Mouse (Mus musculus): Measurements from ENCODE around the gene Rsad2. TPM values are rescaled to one million over a fixed set of nuclear protein-coding genes. Genes with fewer than 3 reads are reported as not detected.

Rsad2 gene
- polyA plus RNA-seq, 1 experiment from 2014 or later, result 1.1 TPM

GRCm38 (mm10) chr12:26470042-26470409 lies 13.8 kb upstream of the Rsad2 start:
- WGBS, result 27% methylated on average over 6 of the region's 6 CpGs
- Histone ChIP-seq H3K9me3 (no peaks in the 10 kb centered on the region), H3K27me3 (replicated peaks) (no peaks in the 10 kb centered on the region), H3K4me3 (replicated peaks) (peak overlapping the region; percentile 75), H3K36me3 (no peaks in the 10 kb centered on the region), H3K4me2 (replicated peaks) (peak overlapping the region; percentile 98), H3K27ac (no peak overlapping the region), H3K4me1 (replicated peaks) (peaks cover 4% of the 10 kb centered on the region; the same call in 1 of the 2 replicates), H3K9ac (peak overlapping the region; percentile 78)
- ATAC-seq, result no peak; the same call in 1 of the 2 replicates

DNA sequence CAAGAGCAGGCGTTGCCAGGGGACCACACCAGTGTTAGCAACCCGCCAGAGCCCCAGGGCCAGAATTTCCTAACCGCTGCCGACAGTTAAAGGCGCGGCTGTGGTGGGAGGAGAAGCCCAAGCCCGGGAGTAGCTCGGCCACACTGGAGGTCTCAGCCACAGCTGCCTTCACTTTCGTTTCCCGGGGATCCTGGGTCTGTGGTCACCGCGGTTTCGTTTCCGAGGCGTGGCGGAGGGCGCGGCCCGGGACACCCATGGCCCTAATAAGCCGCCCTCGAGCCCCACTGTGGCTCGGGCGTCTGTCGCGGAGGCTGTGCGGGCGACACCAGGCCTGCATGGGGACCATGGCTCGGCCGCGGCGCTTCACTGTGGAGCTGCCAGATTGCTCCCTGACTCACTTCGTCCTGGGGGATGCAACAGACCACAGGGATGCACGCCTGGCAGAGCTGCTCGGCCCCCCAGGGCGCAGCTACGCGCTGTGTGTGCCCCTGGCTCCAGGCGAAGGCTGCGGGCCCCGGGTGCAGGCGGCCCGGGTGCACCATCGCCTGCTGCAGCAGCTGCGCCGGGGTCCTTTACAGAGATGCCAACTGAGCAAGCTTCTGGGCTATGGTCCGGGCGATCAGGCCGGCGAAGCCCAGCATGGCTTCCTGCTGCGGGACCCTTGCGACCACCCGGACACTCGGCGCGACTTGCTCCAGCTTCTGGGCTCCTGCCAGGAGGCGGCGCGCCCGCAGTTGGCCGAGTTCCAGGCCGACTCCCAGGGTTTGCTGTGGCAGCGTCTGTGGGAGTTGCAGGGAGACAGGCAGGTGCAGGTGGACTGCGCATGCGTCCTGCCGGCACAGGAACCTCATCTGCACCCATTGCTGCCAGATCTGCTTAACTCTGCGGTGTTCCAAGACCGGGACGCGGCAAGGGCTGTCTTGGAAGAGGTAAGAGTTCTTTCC lies 13.1 kb upstream of the Rsad2 start, which contains the start of gene Cmpk2:
Gene Cmpk2, plus strand, starts transcription at position 107 of the 944 bp plus-strand sequence.
- peaks cover 4% of the 10 kb centered on the region; the same call in 1 of the 2 replicates for H3K4me1 ChIP-seq (replicated peaks)
- H3K4me3 ChIP-seq (replicated peaks), result peak within 1 kb of the TSS; percentile 75
- H3K27ac ChIP-seq, result peak within 1 kb of the TSS; percentile 71
- under 1% methylated on average over 69 of the region's 69 CpGs for WGBS
- H3K36me3 ChIP-seq, result no peaks in the 10 kb centered on the region
- peak within 1 kb of the TSS; percentile 78 for H3K9ac ChIP-seq
- H3K27me3 ChIP-seq (replicated peaks), result no peaks in the 10 kb centered on the region
- no peaks in the 10 kb centered on the region for H3K9me3 ChIP-seq
- ATAC-seq, result peak; percentile 87
- peak within 1 kb of the TSS; percentile 98 for H3K4me2 ChIP-seq (replicated peaks)

GRCm38 (mm10) chr12:26465600-26465999 lies 9.3 kb upstream of the Rsad2 start:
- H3K36me3 ChIP-seq, result no peaks in the 10 kb centered on the region
- H3K4me1 ChIP-seq (replicated peaks), result peaks cover 4% of the 10 kb centered on the region; the same call in 1 of the 2 replicates
- no peak for ATAC-seq
- no peak overlapping the region for H3K27ac ChIP-seq
- H3K9ac ChIP-seq, result no peak overlapping the region
- H3K9me3 ChIP-seq, result no peaks in the 10 kb centered on the region
- no peak overlapping the region for H3K4me3 ChIP-seq (replicated peaks)
- WGBS, result 73% methylated on average over 5 of the region's 5 CpGs
- no peaks in the 10 kb centered on the region for H3K27me3 ChIP-seq (replicated peaks)
- no peak overlapping the region for H3K4me2 ChIP-seq (replicated peaks)

- WGBS, result 43% methylated on average over 2 of the region's 2 CpGs
Measured at GRCm38 (mm10) chr12:26460091-26460490, 3.8 kb upstream of the Rsad2 start.

DNA sequence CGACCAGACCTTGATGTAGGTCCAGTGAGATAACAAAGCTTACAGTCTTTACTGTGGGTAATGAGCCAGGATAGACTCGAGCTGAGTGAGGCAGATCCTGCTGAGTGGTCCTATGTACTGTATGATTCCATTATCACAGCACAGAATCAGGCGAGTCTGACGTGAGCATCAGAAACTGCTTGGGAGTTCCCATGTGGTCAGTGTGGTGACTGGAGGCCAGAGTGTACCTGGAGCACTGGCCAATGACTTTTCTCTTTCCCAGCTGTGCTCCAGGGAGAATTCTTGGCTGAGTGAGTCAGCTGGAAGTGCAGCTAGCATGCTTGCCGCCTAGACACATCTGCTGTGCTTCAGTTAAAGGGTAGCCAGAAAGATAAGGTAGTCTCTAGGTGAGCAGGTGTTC lies 1.6 kb downstream of the Rsad2 start:
- no peak overlapping the region for H3K27ac ChIP-seq
- H3K4me3 ChIP-seq (replicated peaks), result no peak overlapping the region
- H3K4me1 ChIP-seq (replicated peaks), result peaks cover 8% of the 10 kb centered on the region
- no peaks in the 10 kb centered on the region for H3K27me3 ChIP-seq (replicated peaks)
- WGBS, result 52% methylated on average over 5 of the region's 5 CpGs
- H3K4me2 ChIP-seq (replicated peaks), result no peak overlapping the region
- H3K36me3 ChIP-seq, result no peaks in the 10 kb centered on the region
- H3K9me3 ChIP-seq, result no peaks in the 10 kb centered on the region
- no peak overlapping the region for H3K9ac ChIP-seq
- ATAC-seq, result 0 out of 2 replicates have a peak, but pooled peaks have one; percentile 6

More at GRCm38 (mm10) chr12:26460091-26460490, 3.8 kb upstream of the Rsad2 start:
- no peak overlapping the region for H3K4me2 ChIP-seq (replicated peaks)
- no peak for ATAC-seq
- no peaks in the 10 kb centered on the region for H3K9me3 ChIP-seq
- H3K4me1 ChIP-seq (replicated peaks), result peaks cover 8% of the 10 kb centered on the region
- no peaks in the 10 kb centered on the region for H3K36me3 ChIP-seq
- no peak overlapping the region for H3K27ac ChIP-seq
- no peak overlapping the region for H3K9ac ChIP-seq
- no peak overlapping the region for H3K4me3 ChIP-seq (replicated peaks)
- no peaks in the 10 kb centered on the region for H3K27me3 ChIP-seq (replicated peaks)

DNA sequence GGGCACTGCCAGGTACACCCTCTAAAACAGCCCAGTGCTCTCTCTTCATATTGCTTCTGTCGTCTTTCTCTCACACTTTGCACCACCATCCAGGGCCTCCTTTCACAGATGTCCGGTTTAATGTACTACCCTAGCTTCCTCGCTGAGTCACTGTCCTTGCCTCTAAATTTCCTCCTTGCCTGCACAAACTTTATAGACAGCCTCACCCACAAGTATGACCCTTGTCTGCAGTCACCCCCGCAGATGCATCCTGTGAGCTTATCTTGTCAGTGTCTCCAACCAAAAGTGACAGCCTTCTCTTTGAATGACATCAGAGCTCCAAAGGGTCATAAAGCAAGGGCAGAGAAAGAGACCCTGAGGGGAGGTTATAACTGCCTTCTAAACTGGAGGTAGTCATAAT lies 3.3 kb downstream of the Rsad2 start:
- 45% methylated on average over 4 of the region's 4 CpGs for WGBS
- Histone ChIP-seq H3K9me3 (no peaks in the 10 kb centered on the region), H3K4me3 (replicated peaks) (no peak overlapping the region), H3K9ac (no peak overlapping the region), H3K4me1 (replicated peaks) (peaks cover 8% of the 10 kb centered on the region), H3K27me3 (replicated peaks) (no peaks in the 10 kb centered on the region), H3K4me2 (replicated peaks) (no peak overlapping the region), H3K27ac (no peak overlapping the region), H3K36me3 (no peaks in the 10 kb centered on the region)
- no peak for ATAC-seq

DNA sequence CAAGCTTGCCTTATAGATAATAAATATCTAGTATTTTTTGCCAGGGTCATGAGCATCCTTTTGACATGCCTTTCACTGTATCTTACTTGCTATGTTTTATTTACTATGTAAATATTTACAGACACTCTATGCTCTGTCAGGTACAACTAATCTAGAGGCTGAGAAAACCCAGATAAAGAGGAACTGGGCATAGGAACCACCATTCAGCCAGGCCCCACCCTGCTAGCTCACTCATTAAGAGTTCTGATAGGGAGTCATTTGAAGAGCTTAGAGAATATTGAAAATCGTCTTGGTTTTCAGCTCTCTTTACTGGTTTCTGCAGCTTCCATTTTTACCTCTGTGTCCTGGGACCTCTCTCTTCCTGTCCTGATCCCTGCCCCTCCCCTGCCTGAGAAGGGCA lies 5.1 kb downstream of the Rsad2 start:
- ATAC-seq, result no peak
- Histone ChIP-seq H3K4me3 (replicated peaks) (no peak overlapping the region), H3K9ac (no peak overlapping the region), H3K4me1 (replicated peaks) (peaks cover 5% of the 10 kb centered on the region), H3K4me2 (replicated peaks) (no peak overlapping the region), H3K27me3 (replicated peaks) (no peaks in the 10 kb centered on the region), H3K9me3 (no peaks in the 10 kb centered on the region), H3K27ac (no peak overlapping the region), H3K36me3 (no peaks in the 10 kb centered on the region)
- 11% methylated on average over 1 of the region's 1 CpGs for WGBS

DNA sequence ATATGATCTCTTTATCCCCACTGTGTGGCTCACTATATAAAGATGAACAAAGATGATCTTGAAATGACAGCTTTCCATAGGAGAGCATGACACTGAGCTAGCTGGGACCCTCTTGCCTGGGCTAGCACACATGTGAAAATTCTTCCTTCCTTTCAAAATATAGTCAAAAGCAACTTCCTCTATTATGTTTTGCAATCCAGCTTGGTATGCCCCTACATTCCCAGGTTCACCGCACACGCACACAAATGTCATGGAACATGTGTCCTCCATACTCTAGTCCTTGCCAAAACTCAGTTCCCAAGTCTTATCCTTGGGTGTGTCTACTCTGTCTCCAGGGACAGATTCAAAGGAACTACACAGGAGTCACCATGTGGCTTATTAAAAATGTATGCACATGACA lies 6.8 kb downstream of the Rsad2 start:
- Histone ChIP-seq H3K9me3 (no peaks in the 10 kb centered on the region), H3K27me3 (replicated peaks) (no peaks in the 10 kb centered on the region), H3K9ac (no peak overlapping the region), H3K27ac (no peak overlapping the region), H3K4me2 (replicated peaks) (no peak overlapping the region), H3K4me1 (replicated peaks) (no peaks in the 10 kb centered on the region), H3K36me3 (no peaks in the 10 kb centered on the region), H3K4me3 (replicated peaks) (no peak overlapping the region)
- no peak for ATAC-seq
- WGBS, result 99% methylated on average over 2 of the region's 2 CpGs

GRCm38 (mm10) chr12:26446377-26447045 lies 9.7 kb downstream of the Rsad2 start:
- H3K27me3 ChIP-seq (replicated peaks), result no peaks in the 10 kb centered on the region
- no peaks in the 10 kb centered on the region for H3K36me3 ChIP-seq
- no peak overlapping the region for H3K27ac ChIP-seq
- H3K9me3 ChIP-seq, result no peaks in the 10 kb centered on the region
- no peak overlapping the region for H3K4me3 ChIP-seq (replicated peaks)
- WGBS, result 76% methylated on average over 4 of the region's 4 CpGs
- H3K4me2 ChIP-seq (replicated peaks), result no peak overlapping the region
- no peak for ATAC-seq
- no peak overlapping the region for H3K9ac ChIP-seq
- no peaks in the 10 kb centered on the region for H3K4me1 ChIP-seq (replicated peaks)

GRCm38 (mm10) chr12:26444511-26444910 lies 11.7 kb downstream of the Rsad2 start:
- no peak for ATAC-seq
- H3K27ac ChIP-seq, result no peak overlapping the region
- 75% methylated on average over 2 of the region's 2 CpGs for WGBS
- no peak overlapping the region for H3K9ac ChIP-seq
- H3K9me3 ChIP-seq, result no peaks in the 10 kb centered on the region
- no peak overlapping the region for H3K4me3 ChIP-seq (replicated peaks)
- H3K4me2 ChIP-seq (replicated peaks), result no peak overlapping the region
- no peaks in the 10 kb centered on the region for H3K36me3 ChIP-seq
- no peaks in the 10 kb centered on the region for H3K27me3 ChIP-seq (replicated peaks)
- H3K4me1 ChIP-seq (replicated peaks), result no peaks in the 10 kb centered on the region

DNA sequence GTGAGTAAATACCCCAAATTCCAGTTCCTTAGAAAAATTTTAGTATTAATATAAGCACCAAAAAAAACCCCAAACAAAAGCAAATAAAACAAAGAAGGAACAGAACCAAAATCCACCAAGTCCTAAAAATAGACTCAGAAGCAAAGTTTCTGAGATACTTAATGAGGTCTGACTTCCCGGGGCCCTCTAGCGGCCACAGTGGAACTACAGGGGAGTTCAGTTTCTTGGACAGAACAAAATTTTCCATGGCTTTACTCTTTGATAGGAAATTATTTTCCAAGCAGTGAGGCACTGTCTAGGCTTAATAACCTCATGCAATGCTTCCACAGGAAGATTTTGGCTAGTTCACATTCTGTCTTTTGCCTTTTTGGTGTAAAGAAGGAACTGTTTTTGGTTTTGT lies 12.2 kb downstream of the Rsad2 start:
- H3K27ac ChIP-seq, result no peak overlapping the region
- WGBS, result 1% methylated on average over 2 of the region's 2 CpGs
- no peak overlapping the region for H3K9ac ChIP-seq
- H3K4me2 ChIP-seq (replicated peaks), result no peak overlapping the region
- H3K36me3 ChIP-seq, result no peaks in the 10 kb centered on the region
- no peak for ATAC-seq
- H3K4me1 ChIP-seq (replicated peaks), result 0 out of 2 replicates have a peak, but pooled peaks cover 2% of the 10 kb centered on the region
- H3K9me3 ChIP-seq, result no peaks in the 10 kb centered on the region
- H3K4me3 ChIP-seq (replicated peaks), result no peak overlapping the region
- no peaks in the 10 kb centered on the region for H3K27me3 ChIP-seq (replicated peaks)

- ATAC-seq, result no peak
Measured at GRCm38 (mm10) chr12:26439366-26439765, 16.9 kb downstream of the Rsad2 start.

More at GRCm38 (mm10) chr12:26439366-26439765, 16.9 kb downstream of the Rsad2 start:
- Histone ChIP-seq H3K27ac (no peak overlapping the region), H3K27me3 (replicated peaks) (no peaks in the 10 kb centered on the region), H3K9ac (no peak overlapping the region), H3K4me1 (replicated peaks) (0 out of 2 replicates have a peak, but pooled peaks cover 2% of the 10 kb centered on the region), H3K9me3 (no peaks in the 10 kb centered on the region), H3K36me3 (no peaks in the 10 kb centered on the region), H3K4me3 (replicated peaks) (no peak overlapping the region), H3K4me2 (replicated peaks) (no peak overlapping the region)
- 40% methylated on average over 3 of the region's 3 CpGs for WGBS
